Mouse (Mus musculus) forebrain, embryonic 11.5 days (tissue): ENCODE data around the gene Mfsd12. TPM values are rescaled to one million over a fixed set of nuclear protein-coding genes. Genes with fewer than 3 reads are reported as not detected.

Experiments used
- ATAC-seq: fragments of 200-750 bp; cut with Nextera tagmentation; replicated peaks from 2 replicates; pipeline ENCODE4 v1.8.0; 2017; ENCODE audit warnings: moderate TSS enrichment; ENCODE audit not compliant: low FRiP score
- DNase-seq: peaks from one replicate; pipeline ENCODE4 v3.0.0-alpha.2; 2017; ENCODE audit warnings: low spot score
- H3K27ac ChIP-seq: fragments of 300-500 bp; sonication (generic); 2 replicates; pipeline ENCODE4 v1.5.1; 2014; ENCODE audit warnings: low read depth, low read length
- H3K27me3 ChIP-seq: fragments of 300-500 bp; sonication (generic); 2 replicates; pipeline ENCODE4 v1.6.1; 2014; ENCODE audit warnings: mild to moderate bottlenecking, low read length, mixed read lengths; ENCODE audit not compliant: control insufficient read depth, insufficient read depth
- H3K36me3 ChIP-seq: fragments of 300-500 bp; sonication (generic); 2 replicates; pipeline ENCODE4 v1.6.1; 2014; ENCODE audit warnings: mild to moderate bottlenecking, low read length, moderate library complexity, mixed read lengths; ENCODE audit not compliant: control insufficient read depth, insufficient read depth
- H3K4me1 ChIP-seq: fragments of 300-500 bp; sonication (generic); replicated peaks from 2 replicates; pipeline ENCODE4 v1.6.1; 2014; ENCODE audit warnings: low read length, mixed read lengths; ENCODE audit not compliant: control insufficient read depth, insufficient read depth
- H3K4me2 ChIP-seq: fragments of 300-500 bp; sonication (generic); 2 replicates; pipeline ENCODE4 v1.6.1; 2014; ENCODE audit warnings: low read depth, mild to moderate bottlenecking, low read length, moderate library complexity, mixed read lengths; ENCODE audit not compliant: severe bottlenecking
- H3K4me3 ChIP-seq: fragments of 300-500 bp; sonication (generic); 2 replicates; pipeline ENCODE4 v1.5.1; 2014; ENCODE audit warnings: low read depth, low read length
- H3K9ac ChIP-seq: fragments of 300-500 bp; sonication (generic); 2 replicates; pipeline ENCODE4 v1.6.1; 2014; ENCODE audit warnings: low read length
- H3K9me3 ChIP-seq: fragments of 300-500 bp; sonication (generic); 2 replicates; pipeline ENCODE4 v1.6.1; 2016; ENCODE audit warnings: low read length, mixed read lengths; ENCODE audit not compliant: control insufficient read depth
- WGBS: fragments of 180-500 bp; shearing (Covaris S2); extraction: QIAGEN DNeasy Blood & Tissue Kit; methylation state at CpG from one replicate; pipeline ENCODE4 v1.1.7; 2014; 5-methylcytosine and 5-hydroxymethylcytosine counted together
- polyA plus RNA-seq: library from polyadenylated mRNA; unstranded; fragments of >200 nt; fragmentation: Nextera tagmentation; extraction: Ambion mirVana; gene quantifications from 2 replicates; pipeline ENCODE4 v1.2.1, GENCODE M21; 2014

Gene Mfsd12
- polyA plus RNA-seq, 1 experiment from 2014 or later: 4.7 TPM

DNA sequence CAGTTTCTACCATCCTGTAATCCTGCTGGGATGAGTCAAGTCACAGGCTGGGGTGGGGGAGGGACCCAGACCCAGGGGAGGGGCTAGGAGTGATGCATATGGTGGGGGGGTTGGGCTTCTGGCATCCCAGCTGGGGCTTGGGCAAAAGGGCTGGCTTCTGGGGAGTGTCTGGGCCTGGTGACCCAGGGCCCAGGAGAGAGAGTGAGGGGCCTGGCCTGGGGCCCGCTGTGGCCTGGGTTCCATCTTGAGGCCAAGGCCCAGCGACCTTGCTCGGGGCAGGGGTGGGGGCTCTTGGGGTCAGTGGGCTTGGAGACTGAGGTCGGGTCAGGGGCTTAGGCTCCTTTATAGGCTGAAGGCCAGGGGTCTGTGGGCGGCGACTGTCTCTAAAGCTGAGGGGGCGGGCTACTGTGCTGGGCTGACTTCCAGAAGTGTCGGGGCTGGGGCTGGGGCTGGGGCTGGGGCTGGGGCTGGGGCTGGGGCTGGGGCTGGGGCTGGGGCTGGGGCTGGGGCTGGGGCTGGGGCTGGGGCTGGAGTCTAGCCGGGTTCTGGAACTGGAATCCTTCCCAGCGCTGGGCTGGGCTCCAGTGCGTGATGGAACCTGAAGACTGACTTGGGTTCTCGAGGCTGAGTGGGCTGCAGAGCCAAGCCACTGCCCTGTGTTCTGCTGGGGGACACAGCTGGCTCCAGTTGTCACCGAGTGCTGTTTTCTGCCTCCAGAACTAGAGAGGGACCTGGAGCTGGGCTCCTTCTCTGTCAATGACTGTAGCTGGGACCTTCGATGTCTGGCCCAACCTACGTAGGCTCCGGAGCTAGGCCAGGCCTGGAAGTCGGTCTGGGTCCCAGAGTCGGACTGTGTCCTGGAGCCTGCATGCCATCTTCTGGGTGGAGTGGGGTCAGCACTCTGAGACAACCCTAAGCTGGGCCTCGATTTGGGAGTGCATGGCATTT lies 21.6 kb upstream of the Mfsd12 start:
- Histone ChIP-seq H3K9ac (no peak overlapping the region; the same call in 1 of the 2 replicates), H3K27me3 (peaks cover 10% of the 10 kb centered on the region), H3K4me2 (no peak overlapping the region), H3K4me1 (no peaks in the 10 kb centered on the region), H3K36me3 (no peaks in the 10 kb centered on the region), H3K9me3 (no peaks in the 10 kb centered on the region), H3K27ac (no peak overlapping the region), H3K4me3 (no peak overlapping the region)
- DNase-seq: no peak
- ATAC-seq: no peak
- 44% methylated on average over 17 of the region's 19 CpGs for WGBS

DNA sequence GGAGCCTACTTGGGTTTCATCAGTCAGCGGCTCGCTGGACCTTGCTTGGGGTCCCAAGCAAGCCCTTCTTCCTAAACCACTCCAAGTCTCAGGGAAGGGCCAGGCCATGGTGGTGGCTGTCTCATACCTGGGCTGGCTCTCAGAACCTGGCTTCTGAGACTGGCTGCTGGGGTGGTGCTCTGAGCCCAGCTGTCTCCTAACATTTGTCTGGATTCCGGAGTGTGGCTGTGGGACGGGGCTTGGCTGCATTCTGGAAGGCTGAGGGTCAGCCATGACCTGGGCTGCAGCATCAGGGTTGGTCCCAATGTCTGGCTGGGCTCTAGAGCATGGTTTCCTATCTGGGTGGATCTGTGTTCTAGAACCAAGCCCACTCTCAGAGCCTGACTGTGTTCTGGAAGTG lies 20.7 kb upstream of the Mfsd12 start:
- Histone ChIP-seq H3K36me3 (no peaks in the 10 kb centered on the region), H3K27me3 (peaks cover 14% of the 10 kb centered on the region), H3K4me3 (no peak overlapping the region), H3K9me3 (no peaks in the 10 kb centered on the region), H3K9ac (no peak overlapping the region), H3K4me2 (no peak overlapping the region), H3K27ac (no peak overlapping the region), H3K4me1 (no peaks in the 10 kb centered on the region)
- ATAC-seq (no peak), DNase-seq (no peak)
- WGBS: 90% methylated on average over 4 of the region's 4 CpGs

DNA sequence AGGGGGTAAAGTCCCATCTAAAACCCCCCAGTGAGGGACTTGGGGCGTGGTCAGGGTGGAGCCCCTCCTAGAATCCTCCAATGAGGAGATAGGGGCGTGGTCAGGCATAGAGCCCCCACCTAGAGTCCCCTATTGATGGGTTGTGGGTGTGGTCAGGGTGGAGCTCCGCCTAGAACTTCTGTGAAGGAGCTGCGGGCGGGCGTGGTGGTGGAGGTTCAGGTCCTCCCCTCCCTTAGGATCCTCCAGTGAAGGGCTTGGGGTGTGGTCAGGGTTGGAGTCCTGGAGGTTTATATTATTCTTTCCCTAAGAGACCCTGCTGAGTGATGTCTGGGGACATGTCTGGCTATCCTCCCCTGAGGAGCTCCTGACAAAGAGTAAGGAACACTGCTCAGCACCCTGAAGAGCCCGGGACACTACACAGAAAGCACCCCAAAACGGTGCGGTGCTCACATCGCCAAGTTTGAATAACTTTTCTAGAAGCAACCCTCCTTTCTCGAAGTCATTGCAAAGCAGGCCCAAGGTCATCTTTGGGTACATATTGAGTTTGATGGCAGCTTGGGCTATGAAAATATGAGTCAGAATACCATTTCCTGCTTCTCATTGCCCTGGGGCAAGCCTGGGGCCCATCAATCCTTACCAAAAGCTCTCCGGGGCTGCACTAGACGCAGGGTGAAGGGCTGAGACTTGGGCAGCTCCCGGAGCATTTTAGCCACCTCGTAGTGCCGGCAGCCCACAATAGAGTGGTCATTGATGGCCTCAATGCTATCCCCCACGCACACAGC lies 16.5 kb upstream of the Mfsd12 start:
- 42% methylated on average over 17 of the region's 17 CpGs for WGBS
- no peaks in the 10 kb centered on the region; the same call in 1 of the 2 replicates for H3K36me3 ChIP-seq
- H3K4me2 ChIP-seq: no peak overlapping the region
- DNase-seq (no peak), ATAC-seq (no peak)
- no peak overlapping the region for H3K9ac ChIP-seq
- H3K27ac ChIP-seq: no peak overlapping the region
- no peaks in the 10 kb centered on the region; the same call in 1 of the 2 replicates for H3K4me1 ChIP-seq
- no peaks in the 10 kb centered on the region for H3K9me3 ChIP-seq
- no peak overlapping the region for H3K4me3 ChIP-seq
- H3K27me3 ChIP-seq: peaks cover 36% of the 10 kb centered on the region

DNA sequence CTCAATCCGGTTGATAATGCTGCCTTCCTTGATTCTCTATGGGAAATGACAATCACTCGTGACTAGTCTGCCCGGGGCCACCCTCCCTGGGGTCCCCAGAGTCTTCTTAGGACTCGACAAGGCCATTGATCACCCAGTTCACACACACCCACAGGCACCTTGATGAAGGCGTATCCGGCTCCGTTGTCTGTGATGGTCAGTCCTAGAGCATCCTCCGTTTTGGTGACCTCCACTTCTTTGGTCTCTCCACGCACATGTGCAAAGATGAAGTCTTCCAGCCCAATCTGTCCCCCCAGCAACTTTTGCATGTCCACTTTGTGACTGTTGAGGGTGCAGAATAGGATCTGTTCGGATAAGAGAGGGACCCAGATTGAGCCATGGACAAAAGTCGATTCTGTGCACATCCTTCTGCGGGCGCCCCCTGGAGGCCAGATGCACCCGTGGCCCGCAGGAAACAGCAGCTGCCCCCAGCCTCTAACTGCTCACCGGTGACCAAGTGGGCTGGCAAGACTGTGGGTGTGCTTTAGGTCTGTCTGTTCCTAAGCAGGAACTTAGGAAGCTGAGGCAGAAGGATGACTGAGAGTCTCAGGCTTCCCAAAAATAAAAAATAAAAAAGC lies 15.8 kb upstream of the Mfsd12 start:
- Histone ChIP-seq H3K4me2 (no peak overlapping the region), H3K27me3 (peaks cover 36% of the 10 kb centered on the region), H3K4me3 (no peak overlapping the region), H3K9me3 (no peaks in the 10 kb centered on the region), H3K9ac (no peak overlapping the region), H3K4me1 (peaks cover 4% of the 10 kb centered on the region), H3K36me3 (no peaks in the 10 kb centered on the region; the same call in 1 of the 2 replicates), H3K27ac (no peak overlapping the region)
- WGBS: 35% methylated on average over 16 of the region's 16 CpGs
- peak; percentile 86 for DNase-seq
- no peak for ATAC-seq

DNA sequence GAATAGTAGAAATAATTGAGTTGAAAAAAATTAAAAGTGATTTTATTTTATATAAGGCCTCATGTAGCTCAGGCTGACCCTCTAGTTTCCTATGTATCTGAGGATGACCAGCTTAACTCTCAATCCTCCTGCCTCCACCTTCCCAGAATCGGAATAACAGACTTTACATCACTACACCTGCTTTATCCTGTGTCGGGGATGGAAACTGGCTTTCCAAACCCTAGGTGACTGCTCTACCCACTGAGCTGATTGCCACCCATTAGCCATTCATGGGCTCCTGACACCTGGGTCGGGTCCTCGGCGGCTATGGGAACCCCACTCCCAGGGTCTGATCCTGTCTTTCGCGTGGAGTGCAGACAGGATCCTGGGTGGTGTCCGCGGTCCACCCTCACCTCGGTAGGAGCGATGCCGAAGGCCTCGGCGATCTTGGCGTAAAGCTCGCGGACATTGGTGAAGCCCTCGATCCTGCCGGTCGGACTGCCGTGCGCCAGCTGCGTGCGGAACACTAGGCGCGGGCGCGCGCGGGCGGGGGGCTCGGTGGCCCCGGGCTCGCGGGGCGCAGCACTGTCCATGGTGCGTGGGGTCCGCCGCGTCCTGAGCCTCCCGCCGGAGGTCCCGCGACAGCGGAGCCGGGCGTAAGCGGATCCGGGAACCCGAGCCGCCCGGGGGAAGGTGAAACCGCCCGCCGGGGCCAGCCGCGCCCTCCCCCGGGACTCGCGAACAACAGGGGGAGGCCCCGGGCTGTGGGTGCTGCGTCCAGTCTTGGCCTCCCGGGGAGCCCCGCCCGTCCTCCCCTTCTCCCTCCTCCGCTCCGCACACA lies 14.4 kb upstream of the Mfsd12 start, which contains the start of gene Gipc3:
Gene Gipc3, minus strand, starts transcription at position 581 of the 820 bp plus-strand sequence.
- WGBS: 7% methylated on average over 40 of the region's 67 CpGs
- no peak within 1 kb of the TSS for H3K27ac ChIP-seq
- no peak for ATAC-seq
- peaks cover 15% of the 10 kb centered on the region for H3K4me1 ChIP-seq
- H3K4me2 ChIP-seq: peak within 1 kb of the TSS; percentile 59
- H3K27me3 ChIP-seq: peaks cover 37% of the 10 kb centered on the region
- no peak for DNase-seq
- no peaks in the 10 kb centered on the region; the same call in 1 of the 2 replicates for H3K36me3 ChIP-seq
- no peaks in the 10 kb centered on the region for H3K9me3 ChIP-seq
- H3K9ac ChIP-seq: peak within 1 kb of the TSS; percentile 41
- peak within 1 kb of the TSS; percentile 32 for H3K4me3 ChIP-seq

DNA sequence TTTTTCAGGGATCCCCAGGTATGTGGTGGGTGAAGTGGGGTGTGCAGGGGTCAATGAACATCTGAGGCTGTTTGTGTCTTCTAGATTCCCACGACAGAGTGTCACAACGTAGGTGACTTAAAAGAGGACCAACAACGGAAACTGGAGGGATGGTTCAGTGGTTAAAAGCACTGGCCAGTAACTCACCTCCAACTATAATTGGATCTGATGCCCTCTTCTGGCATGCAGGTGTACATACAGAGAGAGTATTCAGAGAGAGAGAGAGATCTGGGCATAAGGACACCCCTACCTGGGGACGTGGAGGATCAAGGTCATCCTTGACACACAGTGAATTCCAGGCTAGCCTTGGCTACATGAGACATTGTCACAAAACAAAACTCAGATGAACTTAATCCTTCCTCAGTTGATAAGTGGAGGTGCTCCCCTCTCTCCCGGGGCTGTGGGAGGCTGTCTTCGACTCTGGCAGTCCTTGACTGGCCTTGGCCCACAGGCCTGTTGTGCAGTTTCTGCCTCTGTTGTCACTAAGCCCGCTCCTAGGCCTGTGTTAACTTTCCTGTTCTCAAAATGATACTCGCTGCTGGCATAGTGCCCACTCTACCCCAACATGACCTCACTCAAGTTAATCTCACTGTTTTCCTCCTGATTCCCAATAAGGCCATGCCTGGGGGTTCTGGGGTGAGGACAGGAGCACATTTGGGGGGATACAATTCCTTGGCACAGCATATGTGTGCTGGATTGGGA lies 12.7 kb upstream of the Mfsd12 start:
- 50% methylated on average over 8 of the region's 8 CpGs for WGBS
- no peak overlapping the region for H3K4me3 ChIP-seq
- DNase-seq: no peak

DNA sequence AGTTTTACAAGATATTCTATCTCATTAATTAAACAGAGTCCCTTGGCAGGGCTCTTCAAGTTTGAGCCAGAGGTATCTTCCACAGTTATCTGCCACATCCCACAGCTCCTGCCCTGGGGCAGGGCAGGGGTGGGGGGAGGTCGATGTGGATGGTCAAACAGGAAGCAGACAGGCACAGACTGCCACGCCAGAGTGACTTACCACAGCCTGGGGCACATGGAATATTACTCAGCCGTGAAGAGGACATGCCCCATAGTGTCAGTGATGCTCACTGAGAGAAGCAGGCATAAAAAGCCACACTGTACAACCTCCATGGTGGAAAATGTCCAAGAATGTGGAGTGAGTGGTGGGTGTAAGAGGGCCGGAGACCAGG lies 12.1 kb upstream of the Mfsd12 start:
- Histone ChIP-seq H3K9ac (no peak overlapping the region), H3K9me3 (no peaks in the 10 kb centered on the region), H3K4me1 (peaks cover 23% of the 10 kb centered on the region), H3K4me2 (no peak overlapping the region), H3K4me3 (no peak overlapping the region), H3K36me3 (no peaks in the 10 kb centered on the region; the same call in 1 of the 2 replicates), H3K27ac (no peak overlapping the region), H3K27me3 (peaks cover 37% of the 10 kb centered on the region)
- ATAC-seq (no peak), DNase-seq (no peak)
- 78% methylated on average over 4 of the region's 4 CpGs for WGBS

More for the DNA sequence above, 12.7 kb upstream of the Mfsd12 start:
- Histone ChIP-seq H3K9ac (no peak overlapping the region), H3K4me2 (no peak overlapping the region), H3K4me1 (peaks cover 21% of the 10 kb centered on the region), H3K27me3 (peaks cover 37% of the 10 kb centered on the region), H3K9me3 (no peaks in the 10 kb centered on the region), H3K36me3 (no peaks in the 10 kb centered on the region; the same call in 1 of the 2 replicates), H3K27ac (no peak overlapping the region)
- no peak for ATAC-seq
